Mouse (Mus musculus) midbrain, embryonic 13.5 days (tissue): ENCODE results near the gene Avpr1b. TPM values are rescaled to one million over a fixed set of nuclear protein-coding genes. Genes with fewer than 3 reads are reported as not detected.
A peak's percentile ranks its signal among the peaks of the same experiment; 100 is the strongest.

Experiments used
- ATAC-seq: fragments of 200-750 bp; cut with Nextera tagmentation; 2 replicates; pipeline ENCODE4 v1.8.0; 2017; ENCODE audit warnings: mild to moderate bottlenecking, moderate TSS enrichment, moderate library complexity
- H3K27ac ChIP-seq: fragments of 300-500 bp; sonication (generic); 2 replicates; pipeline ENCODE4 v1.5.1; 2015; ENCODE audit warnings: inconsistent platforms, mild to moderate bottlenecking, moderate library complexity
- H3K27me3 ChIP-seq: fragments of 300-500 bp; sonication (generic); 2 replicates; pipeline ENCODE4 v1.6.1; 2015; ENCODE audit warnings: mild to moderate bottlenecking, inconsistent platforms
- H3K36me3 ChIP-seq: fragments of 300-500 bp; sonication (generic); 2 replicates; pipeline ENCODE4 v1.6.1; 2015; ENCODE audit warnings: mild to moderate bottlenecking, inconsistent platforms
- H3K4me1 ChIP-seq: fragments of 300-500 bp; sonication (generic); replicated peaks from 2 replicates; pipeline ENCODE4 v1.6.1; 2015; ENCODE audit warnings: inconsistent platforms
- H3K4me2 ChIP-seq: fragments of 300-500 bp; sonication (generic); replicated peaks from 2 replicates; pipeline ENCODE4 v1.6.1; 2015; ENCODE audit warnings: moderate library complexity, mild to moderate bottlenecking, inconsistent platforms
- H3K4me3 ChIP-seq: fragments of 300-500 bp; sonication (generic); replicated peaks from 2 replicates; pipeline ENCODE4 v1.5.1; 2015; ENCODE audit warnings: mild to moderate bottlenecking, inconsistent platforms
- H3K9ac ChIP-seq: fragments of 300-500 bp; sonication (generic); replicated peaks from 2 replicates; pipeline ENCODE4 v1.6.1; 2015; ENCODE audit warnings: mild to moderate bottlenecking, inconsistent platforms
- H3K9me3 ChIP-seq: fragments of 300-500 bp; sonication (generic); 2 replicates; pipeline ENCODE4 v1.6.1; 2016; ENCODE audit warnings: mild to moderate bottlenecking, inconsistent platforms
- WGBS: fragments of 180-500 bp; shearing (Covaris S2); methylation state at CpG from one replicate; pipeline ENCODE4 v1.1.7; 2015; 5-methylcytosine and 5-hydroxymethylcytosine counted together
- polyA plus RNA-seq: library from polyadenylated mRNA; unstranded; fragments of >200 nt; fragmentation: Nextera tagmentation; extraction: Ambion mirVana; gene quantifications from 2 replicates; pipeline ENCODE4 v1.2.1, GENCODE M21; 2015

Avpr1b gene
- polyA plus RNA-seq, 1 experiment from 2014 or later = not detected

GRCm38 (mm10) chr1:131583598-131583997 is 15.4 kb upstream of the Avpr1b start:
- H3K4me3 ChIP-seq = no peak overlapping the region
- ATAC-seq = no peak
- no peak overlapping the region for H3K27ac ChIP-seq
- no peaks in the 10 kb centered on the region for H3K36me3 ChIP-seq
- 89% methylated on average over 3 of the region's 3 CpGs for WGBS
- H3K4me1 ChIP-seq = peaks cover 4% of the 10 kb centered on the region; the same call in 1 of the 2 replicates
- no peaks in the 10 kb centered on the region for H3K27me3 ChIP-seq
- H3K4me2 ChIP-seq = no peak overlapping the region
- H3K9me3 ChIP-seq = no peaks in the 10 kb centered on the region
- no peak overlapping the region for H3K9ac ChIP-seq

GRCm38 (mm10) chr1:131586836-131587235 is 12.2 kb upstream of the Avpr1b start:
- Histone ChIP-seq H3K9me3 (0 out of 2 replicates have a peak, but pooled peaks cover 5% of the 10 kb centered on the region), H3K27ac (no peak overlapping the region), H3K9ac (no peak overlapping the region), H3K4me1 (no peaks in the 10 kb centered on the region), H3K4me3 (no peak overlapping the region), H3K27me3 (no peaks in the 10 kb centered on the region), H3K36me3 (no peaks in the 10 kb centered on the region), H3K4me2 (no peak overlapping the region)
- WGBS = 91% methylated on average over 8 of the region's 8 CpGs
- no peak for ATAC-seq

- H3K4me3 ChIP-seq = no peak overlapping the region
- H3K27me3 ChIP-seq = no peaks in the 10 kb centered on the region
Measured at GRCm38 (mm10) chr1:131600314-131600713, 1.3 kb downstream of the Avpr1b start.

GRCm38 (mm10) chr1:131606719-131607118 is 7.7 kb downstream of the Avpr1b start:
- no peak overlapping the region for H3K9ac ChIP-seq
- no peak overlapping the region for H3K4me2 ChIP-seq
- 83% methylated on average over 2 of the region's 2 CpGs for WGBS
- no peak overlapping the region for H3K4me3 ChIP-seq
- H3K27me3 ChIP-seq = no peaks in the 10 kb centered on the region
- ATAC-seq = no peak
- H3K36me3 ChIP-seq = no peaks in the 10 kb centered on the region
- H3K9me3 ChIP-seq = no peaks in the 10 kb centered on the region
- no peaks in the 10 kb centered on the region for H3K4me1 ChIP-seq
- no peak overlapping the region for H3K27ac ChIP-seq

More at GRCm38 (mm10) chr1:131600314-131600713, 1.3 kb downstream of the Avpr1b start:
- 39% methylated on average over 11 of the region's 11 CpGs for WGBS
- Histone ChIP-seq H3K4me1 (no peaks in the 10 kb centered on the region), H3K9ac (no peak overlapping the region), H3K27ac (no peak overlapping the region), H3K36me3 (no peaks in the 10 kb centered on the region), H3K9me3 (no peaks in the 10 kb centered on the region), H3K4me2 (no peak overlapping the region)
- no peak for ATAC-seq

- Histone ChIP-seq H3K27ac (no peak overlapping the region), H3K4me2 (no peak overlapping the region), H3K4me1 (no peaks in the 10 kb centered on the region), H3K27me3 (no peaks in the 10 kb centered on the region), H3K36me3 (no peaks in the 10 kb centered on the region), H3K9ac (no peak overlapping the region), H3K9me3 (no peaks in the 10 kb centered on the region), H3K4me3 (no peak overlapping the region)
- WGBS = 60% methylated on average over 4 of the region's 4 CpGs
- no peak for ATAC-seq
Measured at GRCm38 (mm10) chr1:131612556-131613155, 13.6 kb downstream of the Avpr1b start.

GRCm38 (mm10) chr1:131613361-131614133 is 14.5 kb downstream of the Avpr1b start:
- WGBS = 84% methylated on average over 16 of the region's 16 CpGs
- ATAC-seq = peak; percentile 82
- no peak overlapping the region for H3K27ac ChIP-seq
- no peak overlapping the region for H3K4me3 ChIP-seq
- no peak overlapping the region for H3K4me2 ChIP-seq
- no peaks in the 10 kb centered on the region for H3K9me3 ChIP-seq
- H3K36me3 ChIP-seq = no peaks in the 10 kb centered on the region
- no peaks in the 10 kb centered on the region for H3K27me3 ChIP-seq
- no peak overlapping the region for H3K9ac ChIP-seq
- H3K4me1 ChIP-seq = no peaks in the 10 kb centered on the region

GRCm38 (mm10) chr1:131614641-131615040 is 15.6 kb downstream of the Avpr1b start:
- H3K4me3 ChIP-seq = no peak overlapping the region
- no peaks in the 10 kb centered on the region for H3K4me1 ChIP-seq
- no peak overlapping the region for H3K9ac ChIP-seq
- no peak overlapping the region for H3K4me2 ChIP-seq
- WGBS = 90% methylated on average over 6 of the region's 6 CpGs
- H3K36me3 ChIP-seq = no peaks in the 10 kb centered on the region
- no peak for ATAC-seq
- H3K9me3 ChIP-seq = peaks cover 5% of the 10 kb centered on the region; the same call in 1 of the 2 replicates
- no peak overlapping the region for H3K27ac ChIP-seq
- no peaks in the 10 kb centered on the region for H3K27me3 ChIP-seq

- no peak overlapping the region for H3K4me2 ChIP-seq
- no peak overlapping the region for H3K9ac ChIP-seq
- ATAC-seq = no peak
- 78% methylated on average over 1 of the region's 1 CpGs for WGBS
- H3K4me3 ChIP-seq = no peak overlapping the region
- no peaks in the 10 kb centered on the region for H3K27me3 ChIP-seq
- H3K36me3 ChIP-seq = no peaks in the 10 kb centered on the region
- no peak overlapping the region for H3K27ac ChIP-seq
- H3K4me1 ChIP-seq = no peaks in the 10 kb centered on the region
- peaks cover 7% of the 10 kb centered on the region; the same call in 1 of the 2 replicates for H3K9me3 ChIP-seq
Measured at GRCm38 (mm10) chr1:131616131-131616530, 17.1 kb downstream of the Avpr1b start.

- H3K4me2 ChIP-seq = no peak overlapping the region
- no peak overlapping the region for H3K27ac ChIP-seq
- WGBS = 86% methylated on average over 5 of the region's 5 CpGs
- peaks cover 7% of the 10 kb centered on the region; the same call in 1 of the 2 replicates for H3K9me3 ChIP-seq
- no peak for ATAC-seq
- H3K4me3 ChIP-seq = no peak overlapping the region
- no peaks in the 10 kb centered on the region for H3K4me1 ChIP-seq
- no peak overlapping the region for H3K9ac ChIP-seq
- H3K36me3 ChIP-seq = no peaks in the 10 kb centered on the region
- no peaks in the 10 kb centered on the region for H3K27me3 ChIP-seq
Measured at GRCm38 (mm10) chr1:131616546-131617220, 17.6 kb downstream of the Avpr1b start.

GRCm38 (mm10) chr1:131618576-131618975 is 19.5 kb downstream of the Avpr1b start:
- Histone ChIP-seq H3K4me2 (no peak overlapping the region), H3K4me1 (no peaks in the 10 kb centered on the region), H3K36me3 (no peaks in the 10 kb centered on the region), H3K27ac (no peak overlapping the region), H3K4me3 (no peak overlapping the region), H3K9ac (no peak overlapping the region), H3K9me3 (peaks cover 7% of the 10 kb centered on the region; the same call in 1 of the 2 replicates), H3K27me3 (no peaks in the 10 kb centered on the region)
- no peak for ATAC-seq
- 76% methylated on average over 1 of the region's 1 CpGs for WGBS

GRCm38 (mm10) chr1:131619348-131619747 is 20.3 kb downstream of the Avpr1b start:
- H3K27me3 ChIP-seq = no peaks in the 10 kb centered on the region
- peaks cover 7% of the 10 kb centered on the region; the same call in 1 of the 2 replicates for H3K9me3 ChIP-seq
- no peak overlapping the region for H3K27ac ChIP-seq
- H3K4me2 ChIP-seq = no peak overlapping the region
- H3K4me1 ChIP-seq = no peaks in the 10 kb centered on the region
- H3K9ac ChIP-seq = no peak overlapping the region
- H3K4me3 ChIP-seq = no peak overlapping the region
- ATAC-seq = no peak
- 93% methylated on average over 7 of the region's 7 CpGs for WGBS
- H3K36me3 ChIP-seq = no peaks in the 10 kb centered on the region

- Histone ChIP-seq H3K27me3 (no peaks in the 10 kb centered on the region), H3K9me3 (peaks cover 7% of the 10 kb centered on the region; the same call in 1 of the 2 replicates), H3K4me3 (no peak overlapping the region), H3K4me2 (no peak overlapping the region), H3K27ac (no peak overlapping the region), H3K4me1 (no peaks in the 10 kb centered on the region), H3K36me3 (no peaks in the 10 kb centered on the region), H3K9ac (no peak overlapping the region)
- ATAC-seq = no peak
- 92% methylated on average over 3 of the region's 3 CpGs for WGBS
Measured at GRCm38 (mm10) chr1:131623644-131624043, 24.6 kb downstream of the Avpr1b start.
